Mouse (Mus musculus) liver, embryonic 16.5 days (tissue): ENCODE data around the gene Elobl. TPM values are rescaled to one million over a fixed set of nuclear protein-coding genes. Genes with fewer than 3 reads are reported as not detected.

Experiments
- ATAC-seq: fragments of 200-750 bp; cut with Nextera tagmentation; 2 replicates; pipeline ENCODE4 v1.8.0; 2017; ENCODE audit warnings: low read depth, mild to moderate bottlenecking, moderate number of reproducible peaks, moderate library complexity
- H3K27ac ChIP-seq: fragments of 300-500 bp; sonication (generic); 2 replicates; pipeline ENCODE4 v1.5.1; 2014; ENCODE audit warnings: mild to moderate bottlenecking, low read length
- H3K27me3 ChIP-seq: fragments of 300-500 bp; sonication (generic); 2 replicates; pipeline ENCODE4 v1.6.1; 2014; ENCODE audit warnings: low read depth, low read length, mixed read lengths; ENCODE audit not compliant: control insufficient read depth, insufficient read depth
- H3K36me3 ChIP-seq: fragments of 300-500 bp; sonication (generic); 2 replicates; pipeline ENCODE4 v1.6.1; 2014; ENCODE audit warnings: mild to moderate bottlenecking; ENCODE audit not compliant: control insufficient read depth, insufficient read depth
- H3K4me1 ChIP-seq: fragments of 300-500 bp; sonication (generic); 2 replicates; pipeline ENCODE4 v1.6.1; 2014; ENCODE audit warnings: low read depth, low read length, mixed read lengths; ENCODE audit not compliant: control insufficient read depth
- H3K4me2 ChIP-seq: fragments of 300-500 bp; sonication (generic); 2 replicates; pipeline ENCODE4 v1.6.1; 2014; ENCODE audit warnings: low read depth, low read length, mixed read lengths
- H3K4me3 ChIP-seq: fragments of 300-500 bp; sonication (generic); 2 replicates; pipeline ENCODE4 v1.5.1; 2014; ENCODE audit warnings: low read depth, mild to moderate bottlenecking, low read length
- H3K9ac ChIP-seq: fragments of 300-500 bp; sonication (generic); 2 replicates; pipeline ENCODE4 v1.6.1; 2014; ENCODE audit warnings: low read depth, low read length
- H3K9me3 ChIP-seq: fragments of 300-500 bp; sonication (generic); replicated peaks from 2 replicates; pipeline ENCODE4 v1.6.1; 2016; ENCODE audit warnings: low read length; ENCODE audit not compliant: control insufficient read depth
- WGBS: fragments of 180-500 bp; shearing (Covaris S2); extraction: QIAGEN DNeasy Blood & Tissue Kit; methylation state at CpG from one replicate; pipeline ENCODE4 v1.1.7; 2014; ENCODE audit not compliant: insufficient replicate concordance; 5-methylcytosine and 5-hydroxymethylcytosine counted together
- polyA plus RNA-seq: library from polyadenylated mRNA; unstranded; fragments of >200 nt; fragmentation: Nextera tagmentation; extraction: Ambion mirVana; gene quantifications from 2 replicates; pipeline ENCODE4 v1.2.1, GENCODE M21; 2015

Elobl gene
- polyA plus RNA-seq, 1 experiment from 2014 or later: not detected

DNA sequence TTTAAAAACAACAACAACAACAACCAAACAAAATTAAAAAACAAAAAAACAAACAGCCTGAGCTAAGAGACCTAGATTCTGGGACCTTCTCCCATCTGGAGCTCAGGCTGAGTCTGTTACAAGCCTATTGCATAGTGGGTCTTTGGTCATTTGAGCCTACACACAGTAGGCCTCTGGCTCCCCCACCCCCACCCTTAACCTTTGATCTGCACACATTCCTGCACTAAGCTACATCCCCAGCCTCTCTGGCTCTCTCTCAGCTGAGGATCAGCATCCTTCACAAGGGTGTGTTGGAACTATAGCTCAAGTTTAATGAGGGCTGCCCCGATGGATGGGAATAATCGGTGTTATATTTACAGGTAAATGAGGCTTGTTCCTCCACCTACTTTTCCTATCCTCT lies 28.9 kb upstream of the Elobl start:
- Histone ChIP-seq H3K4me1 (peaks cover 11% of the 10 kb centered on the region), H3K27ac (no peak overlapping the region), H3K4me2 (no peak overlapping the region), H3K27me3 (no peaks in the 10 kb centered on the region), H3K36me3 (no peaks in the 10 kb centered on the region), H3K9ac (no peak overlapping the region), H3K4me3 (no peak overlapping the region), H3K9me3 (no peaks in the 10 kb centered on the region)
- WGBS: 82% methylated on average over 2 of the region's 2 CpGs
- ATAC-seq: no peak

DNA sequence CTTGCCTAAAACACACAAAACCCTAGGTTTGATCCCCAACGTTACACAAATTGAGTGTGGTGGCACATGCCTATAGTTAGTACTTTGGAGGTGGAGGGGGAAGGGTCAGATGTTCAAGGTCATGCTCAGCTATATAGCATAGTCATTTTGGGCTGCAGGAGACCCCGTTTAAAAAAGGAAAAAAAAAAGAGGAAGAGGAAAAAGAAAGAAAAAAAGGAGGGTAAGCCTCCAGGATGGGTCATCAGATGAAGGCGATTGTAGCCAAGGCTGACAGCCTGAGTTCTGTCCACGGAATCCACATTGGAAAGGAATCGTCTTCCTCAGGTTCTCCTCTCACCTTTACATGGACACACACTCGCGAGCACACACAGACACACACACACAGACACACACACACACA lies 27.8 kb upstream of the Elobl start:
- Histone ChIP-seq H3K36me3 (no peaks in the 10 kb centered on the region), H3K4me1 (peaks cover 9% of the 10 kb centered on the region), H3K27me3 (no peaks in the 10 kb centered on the region), H3K4me2 (no peak overlapping the region), H3K27ac (no peak overlapping the region), H3K9me3 (no peaks in the 10 kb centered on the region), H3K9ac (no peak overlapping the region), H3K4me3 (no peak overlapping the region)
- 56% methylated on average over 7 of the region's 7 CpGs for WGBS
- ATAC-seq: no peak

DNA sequence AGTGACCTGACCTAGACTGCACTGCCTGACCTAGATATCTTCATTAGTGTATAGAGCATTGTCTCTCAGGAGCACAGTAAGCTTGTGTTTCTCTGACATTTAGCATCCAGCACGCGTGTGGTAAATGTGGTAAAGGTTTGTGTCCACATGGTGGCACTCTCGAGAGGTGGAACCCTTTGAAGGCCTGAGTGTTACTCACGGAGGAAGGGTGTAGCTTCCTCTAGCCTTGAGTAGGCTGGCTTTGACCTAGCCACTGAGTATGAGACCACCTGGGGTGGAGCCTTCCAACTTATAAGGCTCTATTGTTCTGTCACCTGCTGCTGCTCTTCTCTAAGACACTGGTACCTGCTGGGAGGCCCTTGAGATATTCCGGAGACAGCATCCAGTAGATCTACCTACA lies 26.9 kb upstream of the Elobl start:
- no peak overlapping the region for H3K4me2 ChIP-seq
- no peak overlapping the region for H3K4me3 ChIP-seq
- peak; percentile 35; the same call in 1 of the 2 replicates for ATAC-seq
- no peak overlapping the region for H3K27ac ChIP-seq
- WGBS: 14% methylated on average over 5 of the region's 5 CpGs
- no peak overlapping the region for H3K9ac ChIP-seq
- no peaks in the 10 kb centered on the region for H3K27me3 ChIP-seq
- no peaks in the 10 kb centered on the region for H3K36me3 ChIP-seq
- peaks cover 5% of the 10 kb centered on the region for H3K4me1 ChIP-seq
- H3K9me3 ChIP-seq: no peaks in the 10 kb centered on the region

DNA sequence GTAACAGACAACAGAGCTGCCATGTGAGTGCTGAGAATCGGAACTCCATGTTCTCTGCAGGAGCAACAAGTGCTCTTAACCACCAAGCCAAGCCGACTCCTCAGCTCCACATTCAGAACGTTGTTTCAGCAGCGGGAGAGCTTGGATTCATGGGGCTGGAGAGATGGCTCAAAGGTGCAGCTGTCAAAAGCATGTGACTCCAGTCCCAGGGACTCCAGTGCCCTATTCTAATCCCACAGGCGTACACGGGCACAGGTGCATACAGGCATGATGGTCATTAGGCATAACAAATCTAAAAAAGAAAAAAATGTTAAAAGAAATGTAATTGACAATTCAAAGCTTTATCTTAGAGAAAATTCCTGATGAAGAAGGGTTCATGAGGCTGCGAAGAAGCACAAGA lies 26.5 kb upstream of the Elobl start:
- WGBS: 47% methylated on average over 7 of the region's 7 CpGs
- no peak overlapping the region for H3K27ac ChIP-seq
- ATAC-seq: no peak

DNA sequence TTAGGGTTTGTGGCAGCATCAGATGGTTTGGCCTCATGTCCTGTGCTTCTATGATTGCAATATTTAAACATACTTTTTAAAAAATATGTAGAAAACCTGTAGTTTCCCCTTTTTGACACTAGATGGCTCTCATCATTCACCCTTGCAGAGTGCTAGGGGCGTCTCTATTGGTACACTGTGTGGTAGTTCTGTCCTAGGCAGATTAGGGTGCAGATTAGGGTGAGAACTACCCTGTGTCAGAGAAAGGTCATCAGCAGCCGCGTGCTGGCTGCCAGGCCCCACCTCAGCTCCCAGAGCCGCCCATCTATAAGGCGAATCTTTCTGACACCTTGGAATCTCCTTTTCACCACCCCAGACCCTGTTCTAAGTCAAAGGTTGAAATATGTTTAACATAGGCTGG lies 22.8 kb upstream of the Elobl start:
- Histone ChIP-seq H3K9me3 (no peaks in the 10 kb centered on the region), H3K4me2 (no peak overlapping the region), H3K27ac (no peak overlapping the region), H3K4me1 (no peaks in the 10 kb centered on the region; the same call in 1 of the 2 replicates), H3K27me3 (no peaks in the 10 kb centered on the region), H3K4me3 (no peak overlapping the region), H3K36me3 (no peaks in the 10 kb centered on the region), H3K9ac (no peak overlapping the region)
- peak; percentile 87 for ATAC-seq
- WGBS: 29% methylated on average over 5 of the region's 5 CpGs

More for the DNA sequence above, 26.5 kb upstream of the Elobl start:
- Histone ChIP-seq H3K27me3 (no peaks in the 10 kb centered on the region), H3K9me3 (no peaks in the 10 kb centered on the region), H3K4me2 (no peak overlapping the region), H3K4me3 (no peak overlapping the region), H3K9ac (no peak overlapping the region), H3K36me3 (no peaks in the 10 kb centered on the region), H3K4me1 (peaks cover 2% of the 10 kb centered on the region)

DNA sequence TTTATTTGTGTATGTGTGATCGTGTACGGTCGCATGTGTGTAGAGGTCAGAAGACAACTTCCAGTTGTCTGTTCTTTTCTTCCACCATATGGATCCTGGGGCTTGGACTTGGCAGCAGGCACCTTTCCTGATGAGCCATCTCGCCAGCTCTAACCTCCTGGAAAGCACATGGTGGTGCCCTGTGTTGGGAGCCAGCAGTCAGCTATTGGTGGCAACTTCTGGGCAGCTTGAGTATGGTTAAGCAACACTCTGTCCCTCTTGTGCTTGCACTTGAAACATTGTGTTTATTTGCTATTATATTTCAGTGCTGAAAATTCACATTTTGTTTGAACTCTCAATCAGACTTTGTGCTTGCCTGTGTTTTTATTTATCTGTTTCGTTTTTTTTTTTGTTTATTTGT lies 22.2 kb upstream of the Elobl start:
- ATAC-seq: no peak
- no peaks in the 10 kb centered on the region; the same call in 1 of the 2 replicates for H3K4me1 ChIP-seq
- no peak overlapping the region for H3K4me2 ChIP-seq
- no peaks in the 10 kb centered on the region for H3K36me3 ChIP-seq
- H3K4me3 ChIP-seq: no peak overlapping the region
- H3K9me3 ChIP-seq: no peaks in the 10 kb centered on the region
- no peak overlapping the region for H3K27ac ChIP-seq
- H3K9ac ChIP-seq: no peak overlapping the region
- WGBS: 63% methylated on average over 5 of the region's 5 CpGs
- H3K27me3 ChIP-seq: no peaks in the 10 kb centered on the region

DNA sequence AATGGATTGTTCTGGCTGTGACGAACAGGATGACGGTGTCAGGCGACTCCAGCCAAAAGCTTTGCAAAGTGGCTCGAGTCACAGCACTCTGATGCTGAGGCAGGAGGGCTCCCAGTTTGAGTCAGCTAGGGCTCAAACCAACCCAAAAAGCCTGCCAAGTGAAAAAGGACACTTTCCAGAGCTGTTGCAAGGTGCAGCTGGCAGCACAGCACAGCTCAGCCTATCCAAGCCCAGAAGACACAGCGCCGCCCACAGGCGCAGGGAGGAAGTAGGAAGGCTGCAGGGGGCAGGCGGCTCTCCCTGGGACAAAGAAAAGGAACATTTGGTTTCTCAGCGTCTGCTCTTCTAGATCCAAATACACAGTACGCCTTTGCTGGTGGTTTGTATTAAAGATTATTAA lies 19.9 kb upstream of the Elobl start:
- no peak for ATAC-seq
- H3K9ac ChIP-seq: no peak overlapping the region
- H3K4me1 ChIP-seq: no peaks in the 10 kb centered on the region; the same call in 1 of the 2 replicates
- H3K27ac ChIP-seq: no peak overlapping the region
- 76% methylated on average over 10 of the region's 10 CpGs for WGBS
- H3K4me3 ChIP-seq: no peak overlapping the region
- no peaks in the 10 kb centered on the region for H3K27me3 ChIP-seq
- H3K36me3 ChIP-seq: no peaks in the 10 kb centered on the region
- no peak overlapping the region for H3K4me2 ChIP-seq
- no peaks in the 10 kb centered on the region for H3K9me3 ChIP-seq

DNA sequence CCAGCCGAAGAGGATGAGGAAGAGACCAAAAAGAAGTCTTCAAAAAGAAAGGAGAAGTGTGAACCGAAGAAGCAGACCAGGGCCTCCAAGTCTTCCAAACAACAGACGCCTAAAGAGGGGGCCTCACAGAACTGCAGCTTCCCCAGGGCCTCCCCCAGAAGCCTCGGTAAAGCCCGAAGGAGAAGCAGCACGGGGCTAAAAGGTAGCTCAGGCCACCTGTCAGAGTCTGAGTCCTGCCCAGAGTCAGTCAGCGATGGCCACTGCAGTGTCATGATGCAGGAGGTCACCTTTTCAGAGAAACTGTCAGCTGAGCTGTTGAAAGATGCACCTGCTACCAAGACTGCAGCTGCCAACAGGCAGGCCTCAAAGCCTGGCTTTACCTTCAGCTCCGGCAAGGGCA lies 14.6 kb upstream of the Elobl start:
- no peak overlapping the region for H3K9ac ChIP-seq
- H3K4me1 ChIP-seq: no peaks in the 10 kb centered on the region; the same call in 1 of the 2 replicates
- no peaks in the 10 kb centered on the region for H3K36me3 ChIP-seq
- ATAC-seq: no peak
- WGBS: 48% methylated on average over 8 of the region's 8 CpGs
- no peak overlapping the region for H3K4me3 ChIP-seq
- no peaks in the 10 kb centered on the region for H3K27me3 ChIP-seq
- no peak overlapping the region for H3K4me2 ChIP-seq
- no peaks in the 10 kb centered on the region for H3K9me3 ChIP-seq
- H3K27ac ChIP-seq: no peak overlapping the region

DNA sequence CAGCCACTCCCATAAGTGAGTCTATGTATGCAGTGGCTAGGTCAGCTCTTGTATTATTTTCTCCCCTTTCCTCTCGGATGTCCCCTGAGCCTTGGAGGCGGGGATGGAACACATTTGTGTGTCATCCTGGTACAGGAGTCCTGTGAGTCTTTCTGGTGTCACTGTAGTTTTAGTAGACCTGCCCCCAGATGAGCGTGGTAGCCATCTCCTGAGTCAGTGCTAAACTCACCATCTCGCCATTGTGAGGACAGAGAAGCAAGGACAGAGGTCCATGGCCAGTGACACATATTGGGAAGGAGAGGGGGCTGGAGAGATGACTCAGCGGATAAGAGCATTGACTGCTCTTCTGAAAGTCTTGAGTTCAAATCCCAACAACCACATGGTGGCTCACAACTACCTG lies 10.5 kb upstream of the Elobl start:
- Histone ChIP-seq H3K27ac (no peak overlapping the region), H3K36me3 (no peaks in the 10 kb centered on the region), H3K9ac (no peak overlapping the region), H3K27me3 (no peaks in the 10 kb centered on the region), H3K4me1 (peaks cover 5% of the 10 kb centered on the region), H3K4me2 (no peak overlapping the region), H3K4me3 (no peak overlapping the region), H3K9me3 (no peaks in the 10 kb centered on the region)
- ATAC-seq: no peak
- WGBS: 77% methylated on average over 5 of the region's 5 CpGs
